Mouse (Mus musculus) midbrain, embryonic 13.5 days (tissue): ENCODE results near the gene 0610010F05Rik. TPM values are rescaled to one million over a fixed set of nuclear protein-coding genes. Genes with fewer than 3 reads are reported as not detected.

Experiments used
- ATAC-seq: fragments of 200-750 bp; cut with Nextera tagmentation; 2 replicates; pipeline ENCODE4 v1.8.0; 2017; ENCODE audit warnings: mild to moderate bottlenecking, moderate TSS enrichment, moderate library complexity
- H3K27ac ChIP-seq: fragments of 300-500 bp; sonication (generic); 2 replicates; pipeline ENCODE4 v1.5.1; 2015; ENCODE audit warnings: inconsistent platforms, mild to moderate bottlenecking, moderate library complexity
- H3K27me3 ChIP-seq: fragments of 300-500 bp; sonication (generic); 2 replicates; pipeline ENCODE4 v1.6.1; 2015; ENCODE audit warnings: mild to moderate bottlenecking, inconsistent platforms
- H3K36me3 ChIP-seq: fragments of 300-500 bp; sonication (generic); 2 replicates; pipeline ENCODE4 v1.6.1; 2015; ENCODE audit warnings: mild to moderate bottlenecking, inconsistent platforms
- H3K4me1 ChIP-seq: fragments of 300-500 bp; sonication (generic); replicated peaks from 2 replicates; pipeline ENCODE4 v1.6.1; 2015; ENCODE audit warnings: inconsistent platforms
- H3K4me2 ChIP-seq: fragments of 300-500 bp; sonication (generic); replicated peaks from 2 replicates; pipeline ENCODE4 v1.6.1; 2015; ENCODE audit warnings: moderate library complexity, mild to moderate bottlenecking, inconsistent platforms
- H3K4me3 ChIP-seq: fragments of 300-500 bp; sonication (generic); replicated peaks from 2 replicates; pipeline ENCODE4 v1.5.1; 2015; ENCODE audit warnings: mild to moderate bottlenecking, inconsistent platforms
- H3K9ac ChIP-seq: fragments of 300-500 bp; sonication (generic); replicated peaks from 2 replicates; pipeline ENCODE4 v1.6.1; 2015; ENCODE audit warnings: mild to moderate bottlenecking, inconsistent platforms
- H3K9me3 ChIP-seq: fragments of 300-500 bp; sonication (generic); 2 replicates; pipeline ENCODE4 v1.6.1; 2016; ENCODE audit warnings: mild to moderate bottlenecking, inconsistent platforms
- WGBS: fragments of 180-500 bp; shearing (Covaris S2); methylation state at CpG from one replicate; pipeline ENCODE4 v1.1.7; 2015; 5-methylcytosine and 5-hydroxymethylcytosine counted together
- polyA plus RNA-seq: library from polyadenylated mRNA; unstranded; fragments of >200 nt; fragmentation: Nextera tagmentation; extraction: Ambion mirVana; gene quantifications from 2 replicates; pipeline ENCODE4 v1.2.1, GENCODE M21; 2015

Gene 0610010F05Rik
- polyA plus RNA-seq, 1 experiment from 2014 or later = 141 TPM

DNA sequence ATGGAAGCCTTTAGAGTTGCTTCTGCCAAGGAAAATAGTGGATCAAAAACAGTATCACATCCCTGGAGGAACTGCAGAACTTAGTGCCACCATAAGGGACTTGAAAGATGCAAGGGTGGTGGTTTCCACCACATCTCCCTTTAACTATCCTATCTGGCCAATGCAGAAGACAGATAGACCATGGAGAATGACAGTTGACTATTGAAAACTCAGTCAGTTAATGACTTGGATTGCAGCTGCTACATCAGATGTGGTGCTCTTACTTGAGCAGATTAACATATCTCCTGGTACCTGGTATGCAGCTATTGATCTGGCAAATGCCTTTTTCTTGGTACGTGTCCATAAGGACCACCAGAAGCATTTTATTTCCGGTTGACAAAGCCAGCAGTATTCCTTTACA is 96.0 kb downstream of the 0610010F05Rik start:
- Histone ChIP-seq H3K27ac (no peak overlapping the region), H3K4me1 (no peaks in the 10 kb centered on the region), H3K4me3 (no peak overlapping the region), H3K9me3 (no peaks in the 10 kb centered on the region), H3K9ac (no peak overlapping the region), H3K36me3 (no peaks in the 10 kb centered on the region), H3K27me3 (no peaks in the 10 kb centered on the region), H3K4me2 (no peak overlapping the region)
- 89% methylated on average over 2 of the region's 2 CpGs for WGBS
- ATAC-seq = no peak

- Histone ChIP-seq H3K4me1 (no peaks in the 10 kb centered on the region), H3K4me3 (no peak within 1 kb of the TSS), H3K27ac (no peak within 1 kb of the TSS), H3K9me3 (no peaks in the 10 kb centered on the region), H3K9ac (no peak within 1 kb of the TSS), H3K27me3 (no peaks in the 10 kb centered on the region), H3K36me3 (no peaks in the 10 kb centered on the region), H3K4me2 (no peak within 1 kb of the TSS)
- 29% methylated on average over 5 of the region's 5 CpGs for WGBS
- ATAC-seq = no peak
These were observed 112.8 kb downstream of the 0610010F05Rik start, which contains the start of gene 1700093K21Rik for GRCm38 (mm10) chr11:23520473-23521205. TSS of gene 1700093K21Rik (minus strand) at chr11:23521155.

DNA sequence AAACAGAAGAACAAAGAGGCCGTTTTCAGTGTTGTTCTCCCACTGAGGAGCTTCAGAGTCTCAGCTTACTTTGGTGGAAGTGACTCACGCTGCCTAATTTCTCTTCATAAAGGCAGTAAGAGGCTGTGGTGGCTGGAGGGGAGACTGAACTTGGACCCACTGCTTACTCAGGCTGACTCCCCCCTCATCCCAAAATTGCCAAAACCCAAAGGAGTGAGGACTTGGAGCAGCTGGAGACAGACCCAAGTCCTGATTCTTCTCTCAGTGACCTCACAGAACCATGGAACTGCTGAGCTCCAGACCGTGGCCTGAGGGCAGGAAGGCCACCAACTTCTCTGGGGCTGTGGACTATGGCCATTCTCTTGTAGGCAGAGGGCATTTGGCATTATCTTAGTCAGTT is 114.5 kb downstream of the 0610010F05Rik start:
- Histone ChIP-seq H3K27ac (no peak overlapping the region), H3K9me3 (no peaks in the 10 kb centered on the region), H3K4me2 (no peak overlapping the region), H3K4me1 (no peaks in the 10 kb centered on the region), H3K4me3 (no peak overlapping the region), H3K9ac (no peak overlapping the region), H3K36me3 (no peaks in the 10 kb centered on the region), H3K27me3 (no peaks in the 10 kb centered on the region)
- ATAC-seq = no peak
- 83% methylated on average over 3 of the region's 3 CpGs for WGBS

DNA sequence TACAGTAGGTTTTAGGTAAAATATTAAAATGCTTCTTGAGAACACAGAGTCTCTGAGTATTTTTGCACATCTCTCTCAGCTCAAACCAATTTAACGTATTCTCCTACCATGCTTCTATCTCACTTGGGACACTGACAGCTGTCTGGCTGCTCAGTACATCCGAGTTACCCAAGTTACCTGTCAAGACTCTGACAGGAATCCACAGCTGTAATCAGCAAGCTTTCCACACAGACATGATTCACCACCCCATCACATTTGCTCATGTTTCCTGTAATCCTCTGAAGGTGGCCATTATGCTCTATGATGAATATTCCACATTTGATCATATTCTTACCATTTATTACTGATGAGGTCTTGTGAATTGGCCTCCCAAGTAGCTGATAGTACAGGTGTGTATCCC is 118.1 kb downstream of the 0610010F05Rik start:
- WGBS = 90% methylated on average over 2 of the region's 2 CpGs
- no peak overlapping the region for H3K4me3 ChIP-seq
- H3K4me2 ChIP-seq = no peak overlapping the region
- no peak for ATAC-seq
- H3K4me1 ChIP-seq = peaks cover 10% of the 10 kb centered on the region
- no peaks in the 10 kb centered on the region for H3K27me3 ChIP-seq
- H3K9me3 ChIP-seq = no peaks in the 10 kb centered on the region
- no peak overlapping the region for H3K27ac ChIP-seq
- no peak overlapping the region for H3K9ac ChIP-seq
- no peaks in the 10 kb centered on the region for H3K36me3 ChIP-seq

Other genes with a start within 250 kb of the 0610010F05Rik start
- 142 and 144 TPM in 2 replicates for gene Ahsa2, start 135.6 kb downstream of the 0610010F05Rik start, polyA plus RNA-seq
- gene 1700093K21Rik, start 112.5 kb downstream of the 0610010F05Rik start, polyA plus RNA-seq = 0.16 TPM in 1 of 2 replicates, not detected in the other
- 13.3 and 14.7 TPM in 2 replicates for gene Pus10, start 32.0 kb upstream of the 0610010F05Rik start, polyA plus RNA-seq
- gene Pex13, start 32.3 kb upstream of the 0610010F05Rik start, polyA plus RNA-seq = 34.7 and 41.8 TPM in 2 replicates
- 0.24 and 0.31 TPM in 2 replicates for gene Rel, start 137.3 kb upstream of the 0610010F05Rik start, polyA plus RNA-seq